Mouse (Mus musculus) ES-Bruce4 (cell line): ENCODE measurements at regions not wholly inside any gene's neighbourhood (a gene's known extent, or its start where the extent isn't known, plus 50 kb on each side); places are given as distances from the start of the nearest gene placed in this dataset.

Experiments used
- H3K27ac ChIP-seq: 2 replicates; pipeline ENCODE4 v1.5.1; 2012; ENCODE audit warnings: low read length, inconsistent platforms; ENCODE audit not compliant: insufficient read depth
- H3K27me3 ChIP-seq: 2 replicates; pipeline ENCODE4 v1.6.1; 2012; ENCODE audit warnings: mild to moderate bottlenecking, low read length, inconsistent platforms; ENCODE audit not compliant: control insufficient read depth, poor library complexity, insufficient read depth, severe bottlenecking
- H3K36me3 ChIP-seq: 2 replicates; pipeline ENCODE4 v1.6.1; 2012; ENCODE audit warnings: inconsistent platforms, mild to moderate bottlenecking, low read length, moderate library complexity; ENCODE audit not compliant: control insufficient read depth, poor library complexity, insufficient read depth, severe bottlenecking
- H3K4me1 ChIP-seq: one replicate; pipeline ENCODE4 v1.8.1; 2011; ENCODE audit warnings: low read length; ENCODE audit not compliant: control insufficient read depth, insufficient read depth
- H3K4me3 ChIP-seq: 2 replicates; pipeline ENCODE4 v1.5.1; 2011; ENCODE audit warnings: low read depth, mild to moderate bottlenecking, low read length
- H3K9ac ChIP-seq: 2 replicates; pipeline ENCODE4 v1.6.1; 2012; ENCODE audit warnings: low read depth, mild to moderate bottlenecking, inconsistent platforms; ENCODE audit not compliant: poor library complexity, severe bottlenecking
- H3K9me3 ChIP-seq: replicated peaks from 2 replicates; pipeline ENCODE4 v1.6.1; 2012; ENCODE audit warnings: mild to moderate bottlenecking, low read length, inconsistent platforms; ENCODE audit not compliant: control insufficient read depth, poor library complexity, insufficient read depth, severe bottlenecking
- CTCF ChIP-seq: IDR thresholded peaks from one replicate; pipeline ENCODE4 v1.8.1; 2011; ENCODE audit warnings: low read depth, low read length
- EP300 ChIP-seq: IDR thresholded peaks from 2 replicates; pipeline ENCODE4 v1.6.1; 2011; ENCODE audit warnings: low read depth, low read length; ENCODE audit not compliant: insufficient read depth
- POLR2A ChIP-seq: IDR thresholded peaks from one replicate; pipeline ENCODE4 v1.8.1; 2011; ENCODE audit warnings: low read length; ENCODE audit not compliant: insufficient read depth

GRCm38 (mm10) chr11:64667521-64667920 is 231.1 kb upstream of the F930015N05Rik start:
- Histone ChIP-seq H3K36me3 (no peaks in the 10 kb centered on the region), H3K4me1 (no peaks in the 10 kb centered on the region), H3K27ac (no peak overlapping the region), H3K9ac (no peak overlapping the region), H3K27me3 (peaks cover 1% of the 10 kb centered on the region; the same call in 1 of the 2 replicates), H3K4me3 (no peak overlapping the region), H3K9me3 (no peaks in the 10 kb centered on the region)
- TF ChIP-seq POLR2A (no peak), CTCF (no peak), EP300 (no peak)

- H3K27ac ChIP-seq: no peak overlapping the region
- H3K4me1 ChIP-seq: no peaks in the 10 kb centered on the region
- H3K9ac ChIP-seq: no peak overlapping the region
- TF ChIP-seq EP300 (no peak), CTCF (no peak), POLR2A (no peak)
- peaks cover 1% of the 10 kb centered on the region; the same call in 1 of the 2 replicates for H3K27me3 ChIP-seq
- no peak overlapping the region for H3K4me3 ChIP-seq
- H3K36me3 ChIP-seq: no peaks in the 10 kb centered on the region
- no peaks in the 10 kb centered on the region for H3K9me3 ChIP-seq
Observed at GRCm38 (mm10) chr11:64671898-64672297, 235.4 kb upstream of the F930015N05Rik start.

GRCm38 (mm10) chr11:64673546-64673945 is 237.1 kb upstream of the F930015N05Rik start:
- TF ChIP-seq EP300 (no peak), CTCF (no peak), POLR2A (no peak)
- no peak overlapping the region for H3K4me3 ChIP-seq
- no peak overlapping the region for H3K27ac ChIP-seq
- H3K27me3 ChIP-seq: peaks cover 1% of the 10 kb centered on the region; the same call in 1 of the 2 replicates
- no peaks in the 10 kb centered on the region for H3K4me1 ChIP-seq
- H3K9ac ChIP-seq: no peak overlapping the region
- H3K36me3 ChIP-seq: no peaks in the 10 kb centered on the region
- H3K9me3 ChIP-seq: no peaks in the 10 kb centered on the region

- H3K9me3 ChIP-seq: 0 out of 2 replicates have a peak, but pooled peaks cover 2% of the 10 kb centered on the region
- H3K27me3 ChIP-seq: no peaks in the 10 kb centered on the region
Observed at GRCm38 (mm10) chr11:64703776-64704175, 267.3 kb upstream of the F930015N05Rik start.

GRCm38 (mm10) chr11:64711801-64712200 is 267.0 kb upstream of the Elac2 start:
- Histone ChIP-seq H3K9me3 (0 out of 2 replicates have a peak, but pooled peaks cover 4% of the 10 kb centered on the region), H3K4me3 (no peak overlapping the region), H3K27ac (no peak overlapping the region), H3K27me3 (0 out of 2 replicates have a peak, but pooled peaks cover 1% of the 10 kb centered on the region), H3K36me3 (no peaks in the 10 kb centered on the region), H3K4me1 (no peaks in the 10 kb centered on the region), H3K9ac (no peak overlapping the region)
- no peak for TF ChIP-seq CTCF
- TF ChIP-seq POLR2A: no peak
- TF ChIP-seq EP300: no peak

More at GRCm38 (mm10) chr11:64703776-64704175, 267.3 kb upstream of the F930015N05Rik start:
- Histone ChIP-seq H3K4me3 (no peak overlapping the region), H3K27ac (no peak overlapping the region), H3K9ac (no peak overlapping the region), H3K4me1 (no peaks in the 10 kb centered on the region), H3K36me3 (no peaks in the 10 kb centered on the region)
- TF ChIP-seq EP300 (no peak), CTCF (no peak), POLR2A (no peak)

- Histone ChIP-seq H3K9me3 (no peaks in the 10 kb centered on the region), H3K27ac (no peak overlapping the region), H3K27me3 (0 out of 2 replicates have a peak, but pooled peaks cover 1% of the 10 kb centered on the region), H3K36me3 (no peaks in the 10 kb centered on the region), H3K9ac (no peak overlapping the region), H3K4me1 (no peaks in the 10 kb centered on the region), H3K4me3 (no peak overlapping the region)
- TF ChIP-seq EP300 (no peak), POLR2A (no peak), CTCF (no peak)
Observed at GRCm38 (mm10) chr11:64715182-64715581, 263.7 kb upstream of the Elac2 start.
